Mouse (Mus musculus) c-Kit-positive CD71-positive TER-119-positive erythroid progenitor cells, embryonic 14.5 days (primary cell): ENCODE measurements around the gene Spata5.
A peak's percentile ranks its signal among the peaks of the same experiment; 100 is the strongest.

ENCODE experiments used
- DNase-seq: peaks from one replicate; pipeline ENCODE4 v3.0.0-alpha.2; 2013; ENCODE audit warnings: low spot score

Gene Spata5

GRCm38 (mm10) chr3:37420641-37421040, 945 bp downstream of the Spata5 start:
- DNase-seq = peak; percentile 41

- DNase-seq = peak; percentile 24
These were observed 1.5 kb downstream of the Spata5 start for GRCm38 (mm10) chr3:37421179-37421578.

- no peak for DNase-seq
These were observed 6.4 kb downstream of the Spata5 start for GRCm38 (mm10) chr3:37426069-37426468.

GRCm38 (mm10) chr3:37430359-37430758, 10.7 kb downstream of the Spata5 start:
- no peak for DNase-seq

GRCm38 (mm10) chr3:37439770-37440169, 20.1 kb downstream of the Spata5 start:
- no peak for DNase-seq

- no peak for DNase-seq
These were observed 23.7 kb downstream of the Spata5 start for GRCm38 (mm10) chr3:37443409-37443808.

- no peak for DNase-seq
These were observed 36.3 kb downstream of the Spata5 start for GRCm38 (mm10) chr3:37455992-37456391.

- peak; percentile 38 for DNase-seq
These were observed 48.5 kb downstream of the Spata5 start for GRCm38 (mm10) chr3:37468170-37468569.

GRCm38 (mm10) chr3:37469353-37469752, 49.7 kb downstream of the Spata5 start:
- peak; percentile 35 for DNase-seq

- no peak for DNase-seq
These were observed 51.2 kb downstream of the Spata5 start for GRCm38 (mm10) chr3:37470867-37471266.

- peak; percentile 64 for DNase-seq
These were observed 52.8 kb downstream of the Spata5 start for GRCm38 (mm10) chr3:37472461-37472860.

- no peak for DNase-seq
These were observed 56.8 kb downstream of the Spata5 start for GRCm38 (mm10) chr3:37476485-37476884.

- no peak for DNase-seq
These were observed 57.9 kb downstream of the Spata5 start for GRCm38 (mm10) chr3:37477438-37478188.

GRCm38 (mm10) chr3:37479771-37480170, 60.1 kb downstream of the Spata5 start:
- no peak for DNase-seq

- no peak for DNase-seq
These were observed 61.6 kb downstream of the Spata5 start for GRCm38 (mm10) chr3:37481295-37481694.

- DNase-seq = peak; percentile 42
These were observed 63.0 kb downstream of the Spata5 start for GRCm38 (mm10) chr3:37482720-37483119.

GRCm38 (mm10) chr3:37483709-37484265, 64.1 kb downstream of the Spata5 start:
- DNase-seq = no peak

GRCm38 (mm10) chr3:37487639-37488038, 67.9 kb downstream of the Spata5 start:
- DNase-seq = no peak

GRCm38 (mm10) chr3:37488173-37488572, 68.5 kb downstream of the Spata5 start:
- DNase-seq = no peak

- peak; percentile 67 for DNase-seq
These were observed 70.3 kb downstream of the Spata5 start for GRCm38 (mm10) chr3:37490025-37490424.

GRCm38 (mm10) chr3:37500939-37501338, 81.2 kb downstream of the Spata5 start:
- DNase-seq = no peak

GRCm38 (mm10) chr3:37502552-37502951, 82.9 kb downstream of the Spata5 start:
- DNase-seq = no peak

- no peak for DNase-seq
These were observed 84.2 kb downstream of the Spata5 start for GRCm38 (mm10) chr3:37503846-37504245.
